Mouse (Mus musculus): Measurements from ENCODE around the gene Chrng. TPM values are rescaled to one million over a fixed set of nuclear protein-coding genes. Genes with fewer than 3 reads are reported as not detected.

Gene Chrng
- polyA plus RNA-seq (2015; fragmentation: Nextera tagmentation; extraction: Ambion mirVana): 0.67 and 1.2 TPM in 2 replicates

DNA sequence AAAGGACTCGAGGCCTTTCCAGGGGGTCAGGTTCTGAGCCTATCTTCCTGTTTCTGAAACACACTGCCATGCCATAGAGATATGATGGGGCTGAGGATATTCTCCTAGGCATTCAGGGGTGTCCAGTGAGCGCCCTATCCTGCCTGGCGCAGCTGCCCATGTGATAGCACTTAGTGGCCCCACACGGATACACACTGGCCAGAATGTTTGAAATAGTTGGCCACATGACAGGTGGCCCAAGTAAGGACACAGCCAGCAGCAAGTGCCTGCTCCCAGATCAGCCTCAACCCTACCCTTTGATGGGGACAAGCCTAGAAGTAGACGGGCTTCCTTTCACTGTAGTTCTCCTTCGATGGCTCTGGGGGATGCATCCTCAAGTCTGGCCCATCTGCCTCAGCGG, at the start of gene Chrng:
Gene Chrng, plus strand, starts transcription at position 193 of the 400 bp plus-strand sequence.
- ATAC-seq (ENCODE audit: extremely low read depth, insufficient number of reproducible peaks, low FRiP score, low TSS enrichment): no peak
- Histone ChIP-seq H3K4me1 (0 out of 2 replicates have a peak, but pooled peaks cover 6% of the 10 kb centered on the region), H3K4me3 (no peak within 1 kb of the TSS), H3K36me3 (no peaks in the 10 kb centered on the region), H3K9me3 (no peaks in the 10 kb centered on the region), H3K27me3 (replicated peaks) (peaks cover 50% of the 10 kb centered on the region), H3K4me2 (no peak within 1 kb of the TSS), H3K9ac (no peak within 1 kb of the TSS), H3K27ac (replicated peaks) (no peak within 1 kb of the TSS)
- 82% methylated on average over 7 of the region's 7 CpGs for WGBS

DNA sequence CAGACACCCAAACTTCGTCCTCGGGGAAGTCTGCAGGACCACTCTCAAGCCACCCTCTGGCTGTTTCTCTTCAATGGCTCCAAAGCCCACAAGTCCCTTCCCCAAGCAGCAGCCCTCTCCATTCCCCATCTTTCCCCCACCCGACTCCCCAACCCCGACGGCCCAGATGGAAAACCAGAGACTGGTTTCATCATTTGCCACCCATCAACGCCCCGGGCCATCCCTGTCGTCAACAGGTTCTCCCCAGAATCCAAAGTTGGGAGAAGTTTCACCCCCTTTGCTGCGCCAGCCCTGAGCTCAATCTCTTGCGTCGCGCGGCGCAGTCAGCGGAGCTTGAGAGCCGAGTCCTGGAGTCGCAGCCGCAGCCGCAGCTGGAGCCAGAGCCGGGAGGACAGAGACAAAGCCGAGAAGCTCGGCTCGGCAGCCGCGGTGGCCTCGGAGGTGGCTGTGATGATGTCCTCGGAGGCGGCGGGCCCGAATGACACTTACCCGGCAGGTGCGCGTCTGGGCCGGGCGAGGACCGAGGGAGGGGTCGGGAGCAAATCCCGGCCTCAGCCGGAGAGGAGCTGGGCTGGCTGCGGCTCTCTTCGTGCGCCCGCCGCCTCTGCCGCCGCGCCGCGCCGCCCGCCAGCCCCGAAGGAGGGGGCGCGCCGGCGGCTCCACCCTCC, 48.8 kb upstream of the Chrng start:
- WGBS: under 1% methylated on average over 56 of the region's 56 CpGs
- H3K9me3 ChIP-seq: no peaks in the 10 kb centered on the region
- no peak overlapping the region for H3K27ac ChIP-seq (replicated peaks)
- 0 out of 2 replicates have a peak overlapping the region, but pooled peaks have one; percentile 28 for H3K9ac ChIP-seq
- no peaks in the 10 kb centered on the region for H3K36me3 ChIP-seq
- peaks cover 25% of the 10 kb centered on the region for H3K4me1 ChIP-seq
- H3K27me3 ChIP-seq (replicated peaks): peaks cover 100% of the 10 kb centered on the region
- ATAC-seq (ENCODE audit: extremely low read depth, insufficient number of reproducible peaks, low FRiP score, low TSS enrichment): no peak
- H3K4me3 ChIP-seq: peak overlapping the region; percentile 51
- H3K4me2 ChIP-seq: peak overlapping the region; percentile 74

DNA sequence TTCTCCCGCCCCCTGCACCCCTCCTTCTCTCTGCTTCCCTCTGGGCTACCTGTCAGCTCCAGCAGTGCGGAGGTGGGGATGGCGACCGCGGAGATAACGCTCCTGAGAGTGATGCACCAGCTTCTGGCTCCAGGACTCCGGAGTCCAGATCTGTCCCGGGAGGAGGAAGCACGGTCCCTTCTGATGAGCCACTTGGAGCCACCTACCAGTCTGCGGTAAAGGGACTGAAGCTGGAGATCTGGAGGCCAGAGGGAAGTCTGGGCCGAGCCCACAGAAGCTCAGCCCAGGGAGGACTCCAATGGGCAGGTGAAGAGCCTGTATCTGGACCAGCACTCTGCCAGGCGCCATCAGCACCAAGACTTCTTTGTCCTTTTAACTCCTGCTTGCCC, 48.3 kb upstream of the Chrng start, which contains the start of gene Ecel1:
Gene Ecel1, minus strand, starts transcription at position 323 of the 389 bp plus-strand sequence.
- 2% methylated on average over 7 of the region's 12 CpGs for WGBS

DNA sequence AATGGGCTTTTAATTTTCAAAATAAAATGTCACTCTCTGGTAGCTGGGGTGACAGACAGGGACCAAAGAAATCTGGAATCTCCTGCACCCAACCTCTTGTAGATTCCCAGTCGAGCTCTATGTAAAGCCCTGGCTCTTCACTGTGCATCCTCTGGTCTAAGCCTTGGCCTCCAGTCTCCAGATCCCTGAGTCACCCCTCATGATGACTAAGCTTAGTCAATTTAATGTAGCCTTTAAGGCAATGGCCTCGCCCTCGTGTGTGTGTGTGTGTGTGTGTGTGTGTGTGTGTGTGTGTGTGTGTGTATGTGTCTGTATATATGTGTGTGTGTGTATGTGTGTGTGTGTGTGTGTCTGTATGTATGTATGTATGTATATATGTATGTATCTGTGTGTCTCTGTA, 45.1 kb upstream of the Chrng start:
- no peak overlapping the region for H3K4me3 ChIP-seq
- H3K27ac ChIP-seq (replicated peaks): no peak overlapping the region
- no peak overlapping the region for H3K4me2 ChIP-seq
- H3K9me3 ChIP-seq: no peaks in the 10 kb centered on the region
- peaks cover 100% of the 10 kb centered on the region for H3K27me3 ChIP-seq (replicated peaks)
- no peak for ATAC-seq (ENCODE audit: extremely low read depth, insufficient number of reproducible peaks, low FRiP score, low TSS enrichment)
- 74% methylated on average over 3 of the region's 3 CpGs for WGBS
- no peak overlapping the region for H3K9ac ChIP-seq
- peaks cover 17% of the 10 kb centered on the region for H3K4me1 ChIP-seq
- H3K36me3 ChIP-seq: no peaks in the 10 kb centered on the region

More for the DNA sequence above, 48.3 kb upstream of the Chrng start, which contains the start of gene Ecel1:
- Histone ChIP-seq H3K9me3 (no peaks in the 10 kb centered on the region), H3K36me3 (no peaks in the 10 kb centered on the region), H3K4me1 (peaks cover 25% of the 10 kb centered on the region), H3K27ac (replicated peaks) (no peak within 1 kb of the TSS), H3K4me2 (peak within 1 kb of the TSS; percentile 74), H3K27me3 (replicated peaks) (peaks cover 100% of the 10 kb centered on the region), H3K4me3 (peak within 1 kb of the TSS; percentile 51), H3K9ac (0 out of 2 replicates have a peak within 1 kb of the TSS, but pooled peaks have one; percentile 28)
- no peak for ATAC-seq (ENCODE audit: extremely low read depth, insufficient number of reproducible peaks, low FRiP score, low TSS enrichment)

DNA sequence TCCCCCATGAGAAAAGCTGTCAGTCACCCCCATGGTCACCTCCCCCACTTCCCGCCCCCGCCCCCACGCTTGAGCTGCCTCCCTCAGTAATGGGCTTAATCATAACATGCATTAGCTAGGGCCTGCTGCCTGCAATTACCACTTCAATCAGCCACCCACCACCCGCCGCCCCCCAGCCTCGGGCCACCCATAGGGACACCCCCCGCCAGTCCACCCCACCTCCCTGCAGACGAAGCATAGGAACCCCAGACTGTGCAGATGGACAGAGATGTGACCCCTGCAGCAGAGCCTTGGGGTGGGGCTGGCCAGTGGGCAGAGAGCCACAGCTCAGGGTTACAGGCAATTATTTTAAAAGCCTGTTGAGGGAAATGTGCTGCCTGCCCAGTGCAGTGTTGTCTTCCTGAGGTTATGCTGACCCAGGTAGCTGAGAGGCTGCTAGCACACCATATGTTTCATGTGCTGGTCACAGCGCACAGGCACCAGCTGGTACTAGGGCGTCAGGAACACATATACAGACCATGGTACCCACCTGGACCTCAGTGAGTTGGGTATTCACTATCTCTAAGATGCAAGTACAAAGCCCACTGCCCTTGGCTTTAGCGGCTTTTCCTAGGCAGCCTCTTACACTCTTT, 40.2 kb upstream of the Chrng start:
- Histone ChIP-seq H3K4me3 (no peak overlapping the region), H3K4me2 (no peak overlapping the region), H3K27me3 (replicated peaks) (peaks cover 100% of the 10 kb centered on the region), H3K27ac (replicated peaks) (no peak overlapping the region), H3K4me1 (no peaks in the 10 kb centered on the region), H3K36me3 (no peaks in the 10 kb centered on the region), H3K9me3 (no peaks in the 10 kb centered on the region), H3K9ac (no peak overlapping the region)
- ATAC-seq (ENCODE audit: extremely low read depth, insufficient number of reproducible peaks, low FRiP score, low TSS enrichment): no peak
- WGBS: 23% methylated on average over 11 of the region's 11 CpGs

DNA sequence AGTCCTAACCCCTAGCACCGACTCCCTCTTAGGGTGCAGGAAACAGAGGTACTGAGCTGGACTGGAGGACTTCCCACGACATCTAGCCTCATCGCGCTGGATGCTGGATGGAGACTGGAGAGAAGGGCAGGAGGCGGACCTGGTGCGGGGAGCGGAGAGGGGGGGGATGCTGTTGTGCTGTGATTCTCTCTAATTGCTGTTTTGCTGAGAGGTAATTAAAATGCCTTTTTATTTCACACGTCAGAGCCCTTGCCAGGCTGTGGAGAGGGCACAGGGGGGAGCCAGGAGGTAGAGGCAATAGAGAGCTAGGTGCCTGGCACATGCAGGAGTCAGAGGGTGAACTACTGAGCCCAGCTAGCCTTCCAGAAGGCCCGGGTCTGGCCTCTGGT, 39.7 kb upstream of the Chrng start:
- no peaks in the 10 kb centered on the region for H3K9me3 ChIP-seq
- no peak overlapping the region for H3K27ac ChIP-seq (replicated peaks)
- 41% methylated on average over 9 of the region's 9 CpGs for whole genome bisulfite sequencing
- H3K4me2 ChIP-seq: no peak overlapping the region
- no peak overlapping the region for H3K9ac ChIP-seq
- no peak overlapping the region for H3K4me3 ChIP-seq
- no peaks in the 10 kb centered on the region for H3K36me3 ChIP-seq
- ATAC-seq (ENCODE audit: extremely low read depth, insufficient number of reproducible peaks, low FRiP score, low TSS enrichment): no peak
- no peaks in the 10 kb centered on the region for H3K4me1 ChIP-seq
- H3K27me3 ChIP-seq (replicated peaks): peaks cover 100% of the 10 kb centered on the region

DNA sequence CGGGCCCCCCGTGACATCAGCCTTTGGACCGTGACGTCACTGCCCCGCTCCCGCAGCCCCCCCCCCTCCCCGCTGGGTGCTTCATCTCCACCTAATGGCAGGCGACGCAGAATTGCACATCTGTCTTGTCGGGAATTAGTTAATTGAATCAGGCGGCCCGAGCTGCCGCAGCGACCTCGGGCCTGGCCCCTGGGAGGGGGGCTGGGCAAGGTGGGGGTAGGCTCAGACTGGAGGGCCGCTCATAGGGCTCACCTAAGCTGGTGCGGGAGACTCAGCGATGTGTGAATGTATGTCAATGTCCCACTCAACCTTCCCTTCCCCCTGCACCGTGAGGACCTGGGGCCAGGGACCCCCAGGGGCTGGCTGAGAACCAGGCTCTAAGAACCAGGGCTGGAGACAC, 34.0 kb upstream of the Chrng start:
- H3K4me1 ChIP-seq: peaks cover 14% of the 10 kb centered on the region
- H3K4me2 ChIP-seq: peak overlapping the region; percentile 22
- 11% methylated on average over 19 of the region's 19 CpGs for WGBS
- H3K9ac ChIP-seq: 0 out of 2 replicates have a peak overlapping the region, but pooled peaks have one; percentile 47
- ATAC-seq (ENCODE audit: extremely low read depth, insufficient number of reproducible peaks, low FRiP score, low TSS enrichment): no peak
- H3K9me3 ChIP-seq: no peaks in the 10 kb centered on the region
- H3K27ac ChIP-seq (replicated peaks): no peak overlapping the region
- peaks cover 93% of the 10 kb centered on the region for H3K27me3 ChIP-seq (replicated peaks)
- no peak overlapping the region for H3K4me3 ChIP-seq
- no peaks in the 10 kb centered on the region for H3K36me3 ChIP-seq

DNA sequence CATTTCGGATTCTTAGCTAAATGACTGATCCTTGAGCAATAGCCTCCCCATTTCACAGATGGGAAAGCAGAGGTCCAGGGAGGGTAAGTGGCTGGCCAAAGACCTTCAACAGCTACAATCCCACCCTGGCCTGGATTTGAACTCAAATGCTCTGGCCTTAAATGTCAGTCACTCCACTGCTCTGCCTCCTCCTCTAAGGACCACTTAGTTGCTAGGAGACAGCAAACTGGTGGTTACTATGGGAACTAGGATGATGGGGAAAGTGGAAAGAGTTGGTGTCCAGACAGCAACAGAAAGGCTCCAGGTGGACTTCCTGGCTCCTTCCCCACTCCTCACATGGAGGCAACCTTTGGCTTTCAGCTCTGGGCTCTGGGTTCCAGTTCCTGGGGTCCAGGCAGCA, 33.1 kb upstream of the Chrng start:
- Histone ChIP-seq H3K4me3 (no peak overlapping the region), H3K9me3 (no peaks in the 10 kb centered on the region), H3K9ac (no peak overlapping the region), H3K4me2 (no peak overlapping the region), H3K4me1 (peaks cover 20% of the 10 kb centered on the region), H3K27me3 (replicated peaks) (peaks cover 85% of the 10 kb centered on the region), H3K36me3 (no peaks in the 10 kb centered on the region), H3K27ac (replicated peaks) (no peak overlapping the region)
- WGBS: 66% methylated on average over 1 of the region's 1 CpGs
- no peak for ATAC-seq (ENCODE audit: extremely low read depth, insufficient number of reproducible peaks, low FRiP score, low TSS enrichment)

DNA sequence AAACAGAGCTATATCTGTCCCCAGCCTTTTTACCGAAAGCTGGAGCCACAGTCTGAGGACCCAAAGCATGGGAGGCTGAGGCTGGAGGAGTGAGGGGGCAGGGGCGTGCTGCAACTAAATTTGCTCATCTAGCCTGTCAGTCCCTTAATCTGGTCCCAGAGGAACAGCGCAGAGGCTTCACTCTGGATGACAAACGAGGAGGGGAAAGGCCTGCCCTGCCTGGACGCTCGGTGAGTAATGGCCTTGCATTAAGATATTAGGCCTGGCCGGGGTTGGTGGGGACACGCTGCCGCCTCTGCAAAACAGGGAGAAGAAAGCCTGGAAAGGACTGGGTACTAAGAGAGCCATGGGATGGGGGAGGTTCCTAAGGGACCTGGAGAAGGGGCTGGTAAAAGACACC, 32.1 kb upstream of the Chrng start:
- no peak overlapping the region for H3K9ac ChIP-seq
- H3K9me3 ChIP-seq: no peaks in the 10 kb centered on the region
- 41% methylated on average over 9 of the region's 9 CpGs for WGBS
- H3K27ac ChIP-seq (replicated peaks): no peak overlapping the region
- no peak overlapping the region for H3K4me3 ChIP-seq
- H3K27me3 ChIP-seq (replicated peaks): peaks cover 85% of the 10 kb centered on the region
- no peak for ATAC-seq (ENCODE audit: extremely low read depth, insufficient number of reproducible peaks, low FRiP score, low TSS enrichment)
- no peak overlapping the region for H3K4me2 ChIP-seq
- H3K36me3 ChIP-seq: no peaks in the 10 kb centered on the region
- H3K4me1 ChIP-seq: peaks cover 20% of the 10 kb centered on the region

DNA sequence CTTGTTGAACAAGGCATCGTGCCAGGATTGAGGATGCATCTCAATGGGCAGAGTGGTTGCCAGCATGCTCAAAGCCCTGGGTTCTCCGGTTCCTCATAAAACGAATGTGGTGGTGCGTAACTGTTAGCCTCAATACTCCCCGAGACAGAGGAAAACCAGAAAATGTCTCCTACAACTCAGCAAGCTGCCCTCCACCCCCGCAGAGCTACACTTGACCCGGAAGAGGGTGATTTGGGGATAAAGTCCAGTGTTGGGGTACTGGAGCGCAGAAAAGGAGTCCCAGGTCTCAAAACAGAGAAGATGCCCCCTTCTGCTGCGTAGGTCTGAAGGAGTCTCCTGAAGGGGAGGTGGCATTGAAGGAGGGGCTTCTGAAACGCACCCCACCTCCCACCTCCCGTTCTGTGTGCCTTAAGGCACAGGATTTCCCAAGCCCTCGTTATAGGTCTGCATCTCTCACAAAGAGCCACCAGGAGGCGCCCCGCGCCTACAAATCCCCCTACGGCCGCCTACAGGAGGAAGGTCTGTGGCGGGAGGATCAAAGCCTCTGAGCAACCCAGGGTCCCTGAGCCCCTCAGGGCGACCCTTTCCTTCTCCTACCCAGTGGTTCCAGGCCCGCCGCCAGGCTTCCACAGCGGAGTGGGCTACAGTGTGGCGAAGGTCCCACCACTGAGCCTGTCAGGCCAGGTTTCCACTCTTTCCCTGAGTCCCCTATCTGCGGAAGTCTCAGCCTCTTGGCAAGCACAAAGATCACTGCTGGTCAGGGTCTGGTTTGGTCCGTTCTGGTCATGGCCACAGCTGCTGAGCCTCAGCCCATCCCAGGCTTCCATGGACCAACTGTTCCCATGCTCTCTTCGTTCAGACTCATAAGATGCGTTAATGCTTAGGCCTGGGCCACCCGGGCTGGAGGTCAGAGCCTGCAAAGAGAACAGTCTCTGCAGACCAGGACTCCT, 30.2 kb upstream of the Chrng start:
- Histone ChIP-seq H3K4me1 (peaks cover 20% of the 10 kb centered on the region), H3K9ac (peak overlapping the region; percentile 63; the same call in 1 of the 2 replicates), H3K9me3 (no peaks in the 10 kb centered on the region), H3K4me2 (peak overlapping the region; percentile 50), H3K27ac (replicated peaks) (no peak overlapping the region), H3K4me3 (0 out of 2 replicates have a peak overlapping the region, but pooled peaks have one; percentile 20), H3K27me3 (replicated peaks) (peaks cover 73% of the 10 kb centered on the region), H3K36me3 (no peaks in the 10 kb centered on the region)
- ATAC-seq (ENCODE audit: extremely low read depth, insufficient number of reproducible peaks, low FRiP score, low TSS enrichment): no peak
- 24% methylated on average over 28 of the region's 28 CpGs for WGBS

DNA sequence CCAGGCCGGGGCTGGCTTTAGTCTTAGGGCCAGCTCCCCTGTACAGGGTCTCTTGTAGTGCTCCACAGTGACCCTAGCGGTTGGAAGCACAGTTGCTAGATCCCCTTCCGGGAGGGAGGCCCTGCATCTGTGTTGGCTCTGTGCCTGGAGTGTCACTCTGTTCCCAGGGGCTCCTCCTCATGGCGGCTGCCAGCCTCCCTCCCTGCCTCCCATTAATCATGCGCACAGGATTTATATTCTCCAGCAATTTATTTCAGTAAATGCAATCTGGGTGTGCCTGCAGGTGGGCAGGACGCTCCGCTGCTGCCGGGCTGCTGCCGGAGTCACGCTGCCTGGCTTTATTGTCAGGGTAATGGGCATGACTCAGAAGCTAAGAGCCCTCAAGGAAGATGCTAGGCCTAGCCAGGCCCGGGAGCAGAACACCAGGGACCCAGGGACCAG, 28.6 kb upstream of the Chrng start:
- 22% methylated on average over 11 of the region's 11 CpGs for WGBS
- peaks cover 12% of the 10 kb centered on the region for H3K4me1 ChIP-seq
- H3K4me2 ChIP-seq: no peak overlapping the region; the same call in 1 of the 2 replicates
- no peak overlapping the region for H3K4me3 ChIP-seq
- no peaks in the 10 kb centered on the region for H3K36me3 ChIP-seq
- no peak; the same call in 1 of the 2 replicates for ATAC-seq (ENCODE audit: extremely low read depth, insufficient number of reproducible peaks, low FRiP score, low TSS enrichment)
- no peak overlapping the region for H3K27ac ChIP-seq (replicated peaks)
- no peaks in the 10 kb centered on the region for H3K9me3 ChIP-seq
- peaks cover 67% of the 10 kb centered on the region for H3K27me3 ChIP-seq (replicated peaks)
- no peak overlapping the region for H3K9ac ChIP-seq

All from heart, embryonic 13.5 days (tissue).